Mouse (Mus musculus): ENCODE data around the gene Cryaa. TPM values are rescaled to one million over a fixed set of nuclear protein-coding genes. Genes with fewer than 3 reads are reported as not detected.

The Cryaa gene
- polyA plus RNA-seq, 1 experiment from 2014 or later: 0.89 TPM

GRCm38 (mm10) chr17:31670163-31670562 lies 7.4 kb upstream of the Cryaa start:
- peaks cover 4% of the 10 kb centered on the region; the same call in 1 of the 2 replicates for H3K4me1 ChIP-seq (ENCODE audit: control insufficient read depth, insufficient read depth, low read length)
- peak; percentile 60 for DNase-seq (ENCODE audit: low spot score)
- no peak overlapping the region for H3K9ac ChIP-seq (ENCODE audit: low read depth, low read length)
- no peaks in the 10 kb centered on the region for H3K36me3 ChIP-seq (ENCODE audit: control insufficient read depth, insufficient read depth, low read length)
- H3K27ac ChIP-seq (replicated peaks; ENCODE audit: low read depth, low read length): no peak overlapping the region
- no peaks in the 10 kb centered on the region for H3K9me3 ChIP-seq (ENCODE audit: control insufficient read depth, low read length)
- H3K4me3 ChIP-seq (ENCODE audit: low read depth, low read length): no peak overlapping the region
- ATAC-seq (ENCODE audit: low read depth): peak; percentile 64; the same call in 1 of the 2 replicates
- no peak overlapping the region for H3K4me2 ChIP-seq (ENCODE audit: low read depth, low read length)
- H3K27me3 ChIP-seq (replicated peaks; ENCODE audit: control insufficient read depth, insufficient read depth, low read length): no peaks in the 10 kb centered on the region
- 19% methylated on average over 11 of the region's 11 CpGs for WGBS

GRCm38 (mm10) chr17:31671698-31672097 lies 5.9 kb upstream of the Cryaa start:
- H3K4me3 ChIP-seq (ENCODE audit: low read depth, low read length): no peak overlapping the region
- H3K27ac ChIP-seq (replicated peaks; ENCODE audit: low read depth, low read length): no peak overlapping the region
- ATAC-seq (ENCODE audit: low read depth): no peak
- WGBS: 55% methylated on average over 8 of the region's 8 CpGs
- H3K27me3 ChIP-seq (replicated peaks; ENCODE audit: control insufficient read depth, insufficient read depth, low read length): no peaks in the 10 kb centered on the region
- H3K4me1 ChIP-seq (ENCODE audit: control insufficient read depth, insufficient read depth, low read length): peaks cover 4% of the 10 kb centered on the region; the same call in 1 of the 2 replicates
- H3K36me3 ChIP-seq (ENCODE audit: control insufficient read depth, insufficient read depth, low read length): no peaks in the 10 kb centered on the region
- H3K9ac ChIP-seq (ENCODE audit: low read depth, low read length): no peak overlapping the region
- no peak overlapping the region for H3K4me2 ChIP-seq (ENCODE audit: low read depth, low read length)
- H3K9me3 ChIP-seq (ENCODE audit: control insufficient read depth, low read length): no peaks in the 10 kb centered on the region
- no peak for DNase-seq (ENCODE audit: low spot score)

- H3K9me3 ChIP-seq (ENCODE audit: control insufficient read depth, low read length): no peaks in the 10 kb centered on the region
- WGBS: 78% methylated on average over 12 of the region's 12 CpGs
- H3K4me1 ChIP-seq (ENCODE audit: control insufficient read depth, insufficient read depth, low read length): peaks cover 4% of the 10 kb centered on the region; the same call in 1 of the 2 replicates
- no peaks in the 10 kb centered on the region for H3K36me3 ChIP-seq (ENCODE audit: control insufficient read depth, insufficient read depth, low read length)
- ATAC-seq (ENCODE audit: low read depth) (no peak), DNase-seq (ENCODE audit: low spot score) (no peak)
- H3K4me3 ChIP-seq (ENCODE audit: low read depth, low read length): no peak overlapping the region
- H3K27me3 ChIP-seq (replicated peaks; ENCODE audit: control insufficient read depth, insufficient read depth, low read length): no peaks in the 10 kb centered on the region
- H3K4me2 ChIP-seq (ENCODE audit: low read depth, low read length): no peak overlapping the region
- H3K27ac ChIP-seq (replicated peaks; ENCODE audit: low read depth, low read length): no peak overlapping the region
- no peak overlapping the region for H3K9ac ChIP-seq (ENCODE audit: low read depth, low read length)
These were observed 5.3 kb upstream of the Cryaa start for GRCm38 (mm10) chr17:31672279-31672678.

GRCm38 (mm10) chr17:31674426-31674825 lies 3.2 kb upstream of the Cryaa start:
- WGBS: 80% methylated on average over 1 of the region's 1 CpGs

GRCm38 (mm10) chr17:31680450-31680849 lies 2.8 kb downstream of the Cryaa start:
- no peaks in the 10 kb centered on the region for H3K36me3 ChIP-seq (ENCODE audit: control insufficient read depth, insufficient read depth, low read length)
- H3K27me3 ChIP-seq (replicated peaks; ENCODE audit: control insufficient read depth, insufficient read depth, low read length): no peaks in the 10 kb centered on the region
- no peaks in the 10 kb centered on the region for H3K4me1 ChIP-seq (ENCODE audit: control insufficient read depth, insufficient read depth, low read length)
- H3K4me3 ChIP-seq (ENCODE audit: low read depth, low read length): no peak overlapping the region
- 73% methylated on average over 2 of the region's 2 CpGs for WGBS
- ATAC-seq (ENCODE audit: low read depth) (no peak), DNase-seq (ENCODE audit: low spot score) (no peak)
- H3K9ac ChIP-seq (ENCODE audit: low read depth, low read length): no peak overlapping the region
- H3K4me2 ChIP-seq (ENCODE audit: low read depth, low read length): no peak overlapping the region
- H3K9me3 ChIP-seq (ENCODE audit: control insufficient read depth, low read length): no peaks in the 10 kb centered on the region
- no peak overlapping the region for H3K27ac ChIP-seq (replicated peaks; ENCODE audit: low read depth, low read length)

More at GRCm38 (mm10) chr17:31674426-31674825, 3.2 kb upstream of the Cryaa start:
- no peaks in the 10 kb centered on the region for H3K9me3 ChIP-seq (ENCODE audit: control insufficient read depth, low read length)
- H3K4me1 ChIP-seq (ENCODE audit: control insufficient read depth, insufficient read depth, low read length): peaks cover 4% of the 10 kb centered on the region; the same call in 1 of the 2 replicates
- ATAC-seq (ENCODE audit: low read depth) (no peak), DNase-seq (ENCODE audit: low spot score) (no peak)
- no peak overlapping the region for H3K4me3 ChIP-seq (ENCODE audit: low read depth, low read length)
- H3K9ac ChIP-seq (ENCODE audit: low read depth, low read length): no peak overlapping the region
- H3K36me3 ChIP-seq (ENCODE audit: control insufficient read depth, insufficient read depth, low read length): no peaks in the 10 kb centered on the region
- no peak overlapping the region for H3K27ac ChIP-seq (replicated peaks; ENCODE audit: low read depth, low read length)
- no peak overlapping the region for H3K4me2 ChIP-seq (ENCODE audit: low read depth, low read length)
- no peaks in the 10 kb centered on the region for H3K27me3 ChIP-seq (replicated peaks; ENCODE audit: control insufficient read depth, insufficient read depth, low read length)

- peak overlapping the region; percentile 38 for H3K4me2 ChIP-seq (ENCODE audit: low read depth, low read length)
- no peaks in the 10 kb centered on the region for H3K36me3 ChIP-seq (ENCODE audit: control insufficient read depth, insufficient read depth, low read length)
- H3K27ac ChIP-seq (replicated peaks; ENCODE audit: low read depth, low read length): peak overlapping the region; percentile 89
- H3K4me3 ChIP-seq (ENCODE audit: low read depth, low read length): no peak overlapping the region
- H3K9me3 ChIP-seq (ENCODE audit: control insufficient read depth, low read length): no peaks in the 10 kb centered on the region
- peaks cover 11% of the 10 kb centered on the region for H3K4me1 ChIP-seq (ENCODE audit: control insufficient read depth, insufficient read depth, low read length)
- ATAC-seq (ENCODE audit: low read depth) (peak; percentile 83), DNase-seq (ENCODE audit: low spot score) (peak; percentile 94)
- H3K9ac ChIP-seq (ENCODE audit: low read depth, low read length): peak overlapping the region; percentile 52
- H3K27me3 ChIP-seq (replicated peaks; ENCODE audit: control insufficient read depth, insufficient read depth, low read length): no peaks in the 10 kb centered on the region
- WGBS: 8% methylated on average over 15 of the region's 17 CpGs
These were observed 8.1 kb downstream of the Cryaa start for GRCm38 (mm10) chr17:31685514-31686224.

GRCm38 (mm10) chr17:31686225-31686564 lies 8.6 kb downstream of the Cryaa start:
- WGBS: 13% methylated on average over 3 of the region's 3 CpGs
- DNase-seq (ENCODE audit: low spot score) (peak; percentile 94), ATAC-seq (ENCODE audit: low read depth) (peak; percentile 80)
- H3K9me3 ChIP-seq (ENCODE audit: control insufficient read depth, low read length): no peaks in the 10 kb centered on the region
- peaks cover 11% of the 10 kb centered on the region for H3K4me1 ChIP-seq (ENCODE audit: control insufficient read depth, insufficient read depth, low read length)
- no peaks in the 10 kb centered on the region for H3K36me3 ChIP-seq (ENCODE audit: control insufficient read depth, insufficient read depth, low read length)
- H3K4me3 ChIP-seq (ENCODE audit: low read depth, low read length): no peak overlapping the region
- H3K9ac ChIP-seq (ENCODE audit: low read depth, low read length): peak overlapping the region; percentile 52
- no peaks in the 10 kb centered on the region for H3K27me3 ChIP-seq (replicated peaks; ENCODE audit: control insufficient read depth, insufficient read depth, low read length)
- H3K4me2 ChIP-seq (ENCODE audit: low read depth, low read length): peak overlapping the region; percentile 38
- peak overlapping the region; percentile 89 for H3K27ac ChIP-seq (replicated peaks; ENCODE audit: low read depth, low read length)

- Histone ChIP-seq H3K36me3 (ENCODE audit: control insufficient read depth, insufficient read depth, low read length) (no peaks in the 10 kb centered on the region), H3K4me1 (ENCODE audit: control insufficient read depth, insufficient read depth, low read length) (peaks cover 11% of the 10 kb centered on the region), H3K9me3 (ENCODE audit: control insufficient read depth, low read length) (no peaks in the 10 kb centered on the region), H3K4me2 (ENCODE audit: low read depth, low read length) (no peak overlapping the region), H3K4me3 (ENCODE audit: low read depth, low read length) (no peak overlapping the region), H3K9ac (ENCODE audit: low read depth, low read length) (no peak overlapping the region), H3K27me3 (replicated peaks; ENCODE audit: control insufficient read depth, insufficient read depth, low read length) (no peaks in the 10 kb centered on the region), H3K27ac (replicated peaks; ENCODE audit: low read depth, low read length) (no peak overlapping the region)
- WGBS: 72% methylated on average over 9 of the region's 9 CpGs
- DNase-seq (ENCODE audit: low spot score) (no peak), ATAC-seq (ENCODE audit: low read depth) (no peak)
These were observed 10.5 kb downstream of the Cryaa start for GRCm38 (mm10) chr17:31688112-31688511.

GRCm38 (mm10) chr17:31689606-31690005 lies 12.0 kb downstream of the Cryaa start:
- H3K9me3 ChIP-seq (ENCODE audit: control insufficient read depth, low read length): no peaks in the 10 kb centered on the region
- no peak overlapping the region for H3K4me3 ChIP-seq (ENCODE audit: low read depth, low read length)
- no peak overlapping the region for H3K4me2 ChIP-seq (ENCODE audit: low read depth, low read length)
- peaks cover 11% of the 10 kb centered on the region for H3K4me1 ChIP-seq (ENCODE audit: control insufficient read depth, insufficient read depth, low read length)
- WGBS: 74% methylated on average over 1 of the region's 1 CpGs
- H3K27me3 ChIP-seq (replicated peaks; ENCODE audit: control insufficient read depth, insufficient read depth, low read length): no peaks in the 10 kb centered on the region
- DNase-seq (ENCODE audit: low spot score) (no peak), ATAC-seq (ENCODE audit: low read depth) (no peak)
- H3K9ac ChIP-seq (ENCODE audit: low read depth, low read length): no peak overlapping the region
- H3K36me3 ChIP-seq (ENCODE audit: control insufficient read depth, insufficient read depth, low read length): no peaks in the 10 kb centered on the region
- H3K27ac ChIP-seq (replicated peaks; ENCODE audit: low read depth, low read length): no peak overlapping the region

Data from embryonic facial prominence, embryonic 14.5 days (tissue).